Mouse (Mus musculus) hindbrain, postnatal 0 days (tissue): ENCODE results near the gene Mt1. TPM values are rescaled to one million over a fixed set of nuclear protein-coding genes. Genes with fewer than 3 reads are reported as not detected.

ENCODE experiments used
- ATAC-seq: fragments of 200-750 bp; cut with Nextera tagmentation; 2 replicates; pipeline ENCODE4 v1.8.0; 2017; ENCODE audit warnings: mild to moderate bottlenecking, moderate TSS enrichment, moderate library complexity
- DNase-seq: peaks from one replicate; pipeline ENCODE4 v3.0.0-alpha.2; 2015; ENCODE audit warnings: low spot score
- H3K27ac ChIP-seq: fragments of 300-500 bp; sonication (generic); 2 replicates; pipeline ENCODE4 v1.5.1; 2014; ENCODE audit warnings: mild to moderate bottlenecking
- H3K27me3 ChIP-seq: fragments of 300-500 bp; sonication (generic); 2 replicates; pipeline ENCODE4 v1.6.1; 2014; ENCODE audit warnings: low read length, mixed read lengths; ENCODE audit not compliant: insufficient read depth
- H3K36me3 ChIP-seq: fragments of 300-500 bp; sonication (generic); 2 replicates; pipeline ENCODE4 v1.6.1; 2014; ENCODE audit warnings: low read length, mixed read lengths; ENCODE audit not compliant: insufficient read depth
- H3K4me1 ChIP-seq: fragments of 300-500 bp; sonication (generic); 2 replicates; pipeline ENCODE4 v1.6.1; 2014; ENCODE audit warnings: antibody characterized with exemption, low read length, mixed read lengths; ENCODE audit not compliant: insufficient read depth
- H3K4me2 ChIP-seq: fragments of 300-500 bp; sonication (generic); 2 replicates; pipeline ENCODE4 v1.6.1; 2014; ENCODE audit warnings: low read depth, mild to moderate bottlenecking, low read length, moderate library complexity, mixed read lengths
- H3K4me3 ChIP-seq: fragments of 300-500 bp; sonication (generic); 2 replicates; pipeline ENCODE4 v1.5.1; 2014; ENCODE audit warnings: low read length
- H3K9ac ChIP-seq: fragments of 300-500 bp; sonication (generic); replicated peaks from 2 replicates; pipeline ENCODE4 v1.6.1; 2014; ENCODE audit warnings: mild to moderate bottlenecking, low read length, moderate library complexity, mixed read lengths
- H3K9me3 ChIP-seq: fragments of 300-500 bp; sonication (generic); 2 replicates; pipeline ENCODE4 v1.6.1; 2016; ENCODE audit warnings: low read length, mixed read lengths
- CTCF ChIP-seq: IDR thresholded peaks from 2 replicates; pipeline ENCODE4 v1.5.1; 2016; ENCODE audit warnings: antibody characterized with exemption, control low read depth, low read depth
- WGBS: fragments of 180-500 bp; shearing (Covaris S2); extraction: QIAGEN DNeasy Blood & Tissue Kit; methylation state at CpG from one replicate; pipeline ENCODE4 v1.1.7; 2014; 5-methylcytosine and 5-hydroxymethylcytosine counted together
- polyA plus RNA-seq: library from polyadenylated mRNA; unstranded; fragments of >200 nt; fragmentation: Nextera tagmentation; extraction: Ambion mirVana; gene quantifications from 2 replicates; pipeline ENCODE4 v1.2.1, GENCODE M21; 2015
- total RNA-seq: library from RNA; depleted of rRNA; stranded (reverse); fragments of >200 nt; gene quantifications from 2 replicates; pipeline ENCODE4 v1.2.3, GENCODE M21; 2014

Gene Mt1
- total and polyA plus RNA-seq, 2 experiments from 2014 or later = 742 to 1,037 TPM

DNA sequence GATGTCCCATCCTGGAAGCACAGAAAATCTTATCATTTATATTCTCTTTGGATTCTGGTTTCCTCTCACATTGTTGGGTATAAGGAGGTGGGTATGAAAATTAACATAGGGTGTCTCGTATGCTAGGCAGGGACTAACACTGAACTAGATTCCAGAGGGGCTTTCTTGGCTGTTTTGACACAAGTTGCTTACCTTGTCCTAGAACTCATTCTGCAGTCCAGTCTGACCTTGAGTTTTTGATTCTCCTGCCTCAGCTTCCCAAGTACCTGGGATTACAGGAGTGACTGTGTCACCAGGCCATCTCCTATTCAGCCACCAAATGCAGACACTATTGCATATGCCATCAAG lies 1.7 kb downstream of the Mt1 start:
- peaks cover 16% of the 10 kb centered on the region for H3K27me3 ChIP-seq
- H3K4me2 ChIP-seq = peak overlapping the region; percentile 86
- no peaks in the 10 kb centered on the region for H3K9me3 ChIP-seq
- ATAC-seq = no peak
- no peak for DNase-seq
- no peak for TF ChIP-seq CTCF
- H3K36me3 ChIP-seq = no peaks in the 10 kb centered on the region
- no peak overlapping the region for H3K27ac ChIP-seq
- 85% methylated on average over 1 of the region's 1 CpGs for WGBS
- H3K4me3 ChIP-seq = peak overlapping the region; percentile 49
- no peak overlapping the region; the same call in 1 of the 2 replicates for H3K9ac ChIP-seq
- peaks cover 5% of the 10 kb centered on the region; the same call in 1 of the 2 replicates for H3K4me1 ChIP-seq

DNA sequence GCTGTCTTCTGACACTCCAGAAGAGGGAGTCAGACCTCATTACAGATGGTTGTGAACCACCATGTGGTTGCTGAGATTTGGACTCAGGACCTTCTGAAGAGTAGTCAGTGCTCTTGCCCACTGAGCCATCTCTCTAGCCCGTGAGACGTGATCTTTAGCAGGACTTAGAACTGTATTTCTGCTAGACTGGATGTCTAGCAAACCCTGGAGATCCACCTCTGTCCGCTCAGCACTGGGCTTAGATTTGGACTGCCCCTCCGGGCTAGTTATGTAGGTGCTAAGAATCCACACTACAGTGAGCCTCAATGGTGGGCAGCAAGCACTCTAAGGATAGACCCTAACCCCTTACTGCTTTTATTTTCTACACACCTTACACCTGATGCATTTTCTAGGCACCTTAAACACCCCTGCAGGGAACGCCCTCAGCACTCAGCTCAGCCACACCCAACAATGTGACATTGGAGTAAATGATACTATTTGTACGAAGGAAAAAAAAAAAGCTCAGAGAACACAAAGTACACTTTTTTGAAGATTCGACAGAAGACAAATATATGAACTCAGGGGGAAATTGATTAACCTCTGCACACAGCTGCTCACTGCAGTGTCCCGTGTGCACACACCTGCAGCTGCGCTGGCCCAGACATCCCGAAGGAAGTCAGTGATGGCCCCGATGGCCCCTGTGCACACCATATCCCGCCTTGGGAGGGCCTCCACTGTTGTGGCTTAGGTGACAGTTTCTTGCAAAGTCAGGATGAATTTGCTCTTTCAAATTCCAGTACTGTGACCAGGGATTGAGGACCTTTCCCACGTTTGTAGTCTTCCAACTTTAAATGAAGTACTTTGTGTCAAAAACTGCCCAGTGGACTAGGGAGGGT lies 3.4 kb downstream of the Mt1 start:
- H3K4me1 ChIP-seq = peaks cover 5% of the 10 kb centered on the region; the same call in 1 of the 2 replicates
- H3K4me3 ChIP-seq = peak overlapping the region; percentile 18; the same call in 1 of the 2 replicates
- DNase-seq (no peak), ATAC-seq (no peak)
- no peaks in the 10 kb centered on the region for H3K36me3 ChIP-seq
- no peak overlapping the region for H3K9ac ChIP-seq
- H3K27ac ChIP-seq = no peak overlapping the region
- H3K9me3 ChIP-seq = no peaks in the 10 kb centered on the region
- WGBS = 76% methylated on average over 13 of the region's 13 CpGs
- no peak for TF ChIP-seq CTCF
- peak overlapping the region; percentile 50; the same call in 1 of the 2 replicates for H3K4me2 ChIP-seq
- peaks cover 16% of the 10 kb centered on the region for H3K27me3 ChIP-seq

DNA sequence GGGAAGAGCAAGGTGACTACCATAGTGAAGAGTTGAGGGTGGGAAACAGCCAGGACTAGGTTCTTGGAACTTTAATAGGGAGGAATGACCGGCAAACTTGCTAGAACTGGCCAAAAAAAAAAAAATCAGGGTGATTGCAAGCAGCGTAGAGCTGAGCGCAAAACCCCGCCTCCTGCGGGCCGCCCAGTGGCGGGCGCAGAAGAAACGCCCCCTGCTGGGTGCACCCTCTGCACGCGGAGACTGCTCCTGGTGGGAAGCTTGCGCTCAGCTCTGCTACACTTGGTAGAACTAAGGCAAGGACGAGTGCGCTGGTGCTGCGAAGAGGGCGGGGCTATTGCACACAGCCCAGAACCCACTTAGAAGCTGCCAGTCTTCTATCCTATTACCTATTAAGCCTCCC lies 4.2 kb downstream of the Mt1 start:
- Histone ChIP-seq H3K36me3 (no peaks in the 10 kb centered on the region), H3K9me3 (no peaks in the 10 kb centered on the region), H3K4me3 (peak overlapping the region; percentile 18), H3K27ac (no peak overlapping the region), H3K4me1 (peaks cover 5% of the 10 kb centered on the region; the same call in 1 of the 2 replicates), H3K4me2 (peak overlapping the region; percentile 50), H3K9ac (no peak overlapping the region), H3K27me3 (peaks cover 16% of the 10 kb centered on the region)
- peak; percentile 77 for DNase-seq
- WGBS = under 1% methylated on average over 15 of the region's 16 CpGs
- ATAC-seq = peak; percentile 60
- TF ChIP-seq CTCF = peak; percentile 60

DNA sequence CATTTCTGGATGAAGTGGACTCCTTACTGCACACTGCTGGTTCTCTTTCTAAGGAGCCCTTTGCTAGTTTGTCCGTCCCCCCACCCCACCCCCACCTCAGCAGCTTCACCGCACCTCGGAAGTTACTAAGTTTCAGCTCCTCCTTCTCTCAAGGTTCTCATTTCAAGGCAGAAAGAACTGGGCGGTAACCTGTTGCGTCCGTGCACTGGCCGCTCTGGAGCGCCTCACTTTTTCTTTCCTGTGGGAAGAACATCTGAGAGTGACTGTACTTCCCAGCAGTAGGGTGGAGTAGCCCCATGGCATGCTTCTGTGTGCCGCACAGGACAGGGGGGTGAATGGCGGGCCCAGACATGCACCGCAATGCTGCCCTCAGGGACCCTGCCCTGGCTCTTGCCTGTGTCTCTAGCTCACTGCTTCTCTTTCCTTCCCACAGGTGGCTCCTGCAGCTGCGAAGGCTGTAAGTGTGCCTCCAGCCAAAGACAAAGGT lies 5.5 kb downstream of the Mt1 start:
- no peak for ATAC-seq

DNA sequence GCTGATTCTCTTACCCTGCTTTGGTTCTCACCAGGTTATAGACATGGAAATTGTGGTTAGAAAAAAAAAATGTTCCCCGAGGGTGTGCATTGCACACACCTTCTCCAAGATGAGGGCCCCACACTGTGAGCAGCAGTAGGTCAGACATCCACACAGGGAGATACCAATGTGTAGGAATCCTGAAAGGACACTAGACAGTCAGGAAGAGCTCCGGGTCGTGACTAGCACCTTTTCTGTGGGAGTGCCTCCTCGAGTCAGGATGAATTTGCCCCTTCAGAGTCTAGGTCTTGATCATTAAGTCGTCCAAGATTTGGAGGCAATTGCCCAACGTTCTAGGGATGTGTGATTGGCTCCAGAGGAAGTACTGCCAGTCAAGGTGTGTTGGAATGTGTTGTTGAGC lies 6.9 kb downstream of the Mt1 start:
- Histone ChIP-seq H3K36me3 (no peaks in the 10 kb centered on the region), H3K4me1 (peaks cover 5% of the 10 kb centered on the region; the same call in 1 of the 2 replicates), H3K9ac (no peak overlapping the region), H3K4me3 (no peak overlapping the region), H3K9me3 (no peaks in the 10 kb centered on the region), H3K27me3 (peaks cover 12% of the 10 kb centered on the region; the same call in 1 of the 2 replicates), H3K27ac (no peak overlapping the region), H3K4me2 (no peak overlapping the region)
- no peak for DNase-seq
- no peak for TF ChIP-seq CTCF
- no peak for ATAC-seq
- 71% methylated on average over 6 of the region's 6 CpGs for WGBS

More for the DNA sequence above, 5.5 kb downstream of the Mt1 start:
- Histone ChIP-seq H3K9me3 (no peaks in the 10 kb centered on the region), H3K4me3 (no peak overlapping the region), H3K9ac (no peak overlapping the region), H3K4me1 (peaks cover 5% of the 10 kb centered on the region; the same call in 1 of the 2 replicates), H3K27me3 (peaks cover 16% of the 10 kb centered on the region), H3K27ac (no peak overlapping the region), H3K36me3 (no peaks in the 10 kb centered on the region), H3K4me2 (no peak overlapping the region)
- 42% methylated on average over 12 of the region's 12 CpGs for WGBS
- no peak for DNase-seq
- TF ChIP-seq CTCF = no peak

DNA sequence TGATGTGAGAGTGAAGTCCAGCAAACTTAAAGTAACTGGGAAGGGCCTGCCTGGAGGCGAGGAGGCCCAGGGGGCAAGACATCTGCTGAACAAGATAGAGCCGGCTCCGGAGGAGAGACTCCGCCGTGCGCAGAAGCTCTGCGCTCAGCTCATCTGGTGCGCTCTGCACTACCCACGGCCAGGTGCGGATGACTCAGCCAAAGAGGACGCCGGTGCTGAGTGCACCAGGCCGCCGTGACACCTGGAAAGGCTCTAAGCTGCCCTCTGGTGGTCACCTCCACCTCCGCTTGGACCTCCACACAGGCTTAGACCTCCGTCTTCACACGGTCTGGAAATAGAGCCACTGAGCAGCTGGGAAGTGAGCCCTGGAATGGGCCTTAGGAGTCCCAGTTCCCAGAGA lies 7.7 kb downstream of the Mt1 start:
- ATAC-seq = peak; percentile 37
- peak overlapping the region; percentile 36 for H3K4me2 ChIP-seq
- H3K36me3 ChIP-seq = no peaks in the 10 kb centered on the region
- no peaks in the 10 kb centered on the region for H3K9me3 ChIP-seq
- DNase-seq = peak; percentile 83
- H3K9ac ChIP-seq = no peak overlapping the region
- H3K27ac ChIP-seq = no peak overlapping the region
- peak; percentile 81 for TF ChIP-seq CTCF
- peaks cover 5% of the 10 kb centered on the region; the same call in 1 of the 2 replicates for H3K4me1 ChIP-seq
- H3K27me3 ChIP-seq = peaks cover 12% of the 10 kb centered on the region; the same call in 1 of the 2 replicates
- peak overlapping the region; percentile 7; the same call in 1 of the 2 replicates for H3K4me3 ChIP-seq
- 10% methylated on average over 17 of the region's 17 CpGs for WGBS
